Mouse (Mus musculus): ENCODE results near the gene Bub3. TPM values are rescaled to one million over a fixed set of nuclear protein-coding genes. Genes with fewer than 3 reads are reported as not detected.

The Bub3 gene
- total and polyA plus RNA-seq, 2 experiments from 2014 or later = 67.6 to 89.9 TPM

- Histone ChIP-seq H3K4me1 (ENCODE audit: control insufficient read depth, insufficient read depth) (peaks cover 4% of the 10 kb centered on the region; the same call in 1 of the 2 replicates), H3K9ac (replicated peaks; ENCODE audit: low read depth, low read length) (no peak overlapping the region)
- 0 out of 2 replicates have a peak, but pooled peaks have one; percentile 14 for ATAC-seq (ENCODE audit: insufficient read depth, low read depth)
Measured at GRCm38 (mm10) chr7:131553771-131554175, 6.2 kb upstream of the Bub3 start.

GRCm38 (mm10) chr7:131554341-131555180, 5.5 kb upstream of the Bub3 start:
- Histone ChIP-seq H3K9ac (replicated peaks; ENCODE audit: low read depth, low read length) (no peak overlapping the region), H3K4me3 (ENCODE audit: low read depth, low read length) (peak overlapping the region; percentile 37), H3K27ac (ENCODE audit: low read depth) (no peak overlapping the region), H3K36me3 (replicated peaks; ENCODE audit: control insufficient read depth, insufficient read depth, low read length) (no peaks in the 10 kb centered on the region), H3K9me3 (replicated peaks; ENCODE audit: control insufficient read depth, low read length) (no peaks in the 10 kb centered on the region), H3K4me2 (ENCODE audit: low read depth, low read length) (peak overlapping the region; percentile 58), H3K4me1 (ENCODE audit: control insufficient read depth, insufficient read depth) (peaks cover 4% of the 10 kb centered on the region; the same call in 1 of the 2 replicates), H3K27me3 (ENCODE audit: control insufficient read depth, insufficient read depth, low read length) (peaks cover 93% of the 10 kb centered on the region)
- TF ChIP-seq EP300 (IDR thresholded peaks at IDR 0.05; ENCODE audit: low read depth) (no peak), CTCF (IDR thresholded peaks at IDR 0.05; ENCODE audit: low read depth) (no peak)
- DNase-seq (ENCODE audit: low spot score) (no peak), ATAC-seq (ENCODE audit: insufficient read depth, low read depth) (peak; percentile 34)
- under 1% methylated on average over 45 of the region's 45 CpGs for WGBS

More at GRCm38 (mm10) chr7:131553771-131554175, 6.2 kb upstream of the Bub3 start:
- DNase-seq (ENCODE audit: low spot score) = no peak
- Histone ChIP-seq H3K4me2 (ENCODE audit: low read depth, low read length) (peak overlapping the region; percentile 58), H3K36me3 (replicated peaks; ENCODE audit: control insufficient read depth, insufficient read depth, low read length) (no peaks in the 10 kb centered on the region), H3K27ac (ENCODE audit: low read depth) (no peak overlapping the region), H3K4me3 (ENCODE audit: low read depth, low read length) (peak overlapping the region; percentile 37), H3K9me3 (replicated peaks; ENCODE audit: control insufficient read depth, low read length) (no peaks in the 10 kb centered on the region), H3K27me3 (ENCODE audit: control insufficient read depth, insufficient read depth, low read length) (peaks cover 96% of the 10 kb centered on the region)
- no peak for TF ChIP-seq CTCF (IDR thresholded peaks at IDR 0.05; ENCODE audit: low read depth)
- TF ChIP-seq EP300 (IDR thresholded peaks at IDR 0.05; ENCODE audit: low read depth) = no peak
- under 1% methylated on average over 37 of the region's 39 CpGs for WGBS

GRCm38 (mm10) chr7:131555301-131556081, 4.5 kb upstream of the Bub3 start:
- peak overlapping the region; percentile 38 for H3K4me2 ChIP-seq (ENCODE audit: low read depth, low read length)
- H3K27me3 ChIP-seq (ENCODE audit: control insufficient read depth, insufficient read depth, low read length) = peaks cover 84% of the 10 kb centered on the region
- no peak for DNase-seq (ENCODE audit: low spot score)
- ATAC-seq (ENCODE audit: insufficient read depth, low read depth) = no peak
- no peaks in the 10 kb centered on the region for H3K36me3 ChIP-seq (replicated peaks; ENCODE audit: control insufficient read depth, insufficient read depth, low read length)
- peak overlapping the region; percentile 24 for H3K4me3 ChIP-seq (ENCODE audit: low read depth, low read length)
- 1% methylated on average over 68 of the region's 68 CpGs for WGBS
- H3K27ac ChIP-seq (ENCODE audit: low read depth) = no peak overlapping the region
- H3K9ac ChIP-seq (replicated peaks; ENCODE audit: low read depth, low read length) = no peak overlapping the region
- peaks cover 4% of the 10 kb centered on the region; the same call in 1 of the 2 replicates for H3K4me1 ChIP-seq (ENCODE audit: control insufficient read depth, insufficient read depth)
- TF ChIP-seq CTCF (IDR thresholded peaks at IDR 0.05; ENCODE audit: low read depth) (no peak), EP300 (IDR thresholded peaks at IDR 0.05; ENCODE audit: low read depth) (no peak)
- H3K9me3 ChIP-seq (replicated peaks; ENCODE audit: control insufficient read depth, low read length) = no peaks in the 10 kb centered on the region

- TF ChIP-seq CTCF (IDR thresholded peaks at IDR 0.05; ENCODE audit: low read depth) (no peak), EP300 (IDR thresholded peaks at IDR 0.05; ENCODE audit: low read depth) (no peak)
- no peak for DNase-seq (ENCODE audit: low spot score)
- Histone ChIP-seq H3K27ac (ENCODE audit: low read depth) (no peak overlapping the region), H3K36me3 (replicated peaks; ENCODE audit: control insufficient read depth, insufficient read depth, low read length) (no peaks in the 10 kb centered on the region), H3K27me3 (ENCODE audit: control insufficient read depth, insufficient read depth, low read length) (peaks cover 78% of the 10 kb centered on the region), H3K4me1 (ENCODE audit: control insufficient read depth, insufficient read depth) (peaks cover 9% of the 10 kb centered on the region), H3K9ac (replicated peaks; ENCODE audit: low read depth, low read length) (no peak overlapping the region), H3K9me3 (replicated peaks; ENCODE audit: control insufficient read depth, low read length) (no peaks in the 10 kb centered on the region), H3K4me3 (ENCODE audit: low read depth, low read length) (peak overlapping the region; percentile 24; the same call in 1 of the 2 replicates), H3K4me2 (ENCODE audit: low read depth, low read length) (no peak overlapping the region; the same call in 1 of the 2 replicates)
- no peak for ATAC-seq (ENCODE audit: insufficient read depth, low read depth)
- 3% methylated on average over 9 of the region's 9 CpGs for WGBS
Measured at GRCm38 (mm10) chr7:131556116-131556515, 3.9 kb upstream of the Bub3 start.

- Histone ChIP-seq H3K36me3 (replicated peaks; ENCODE audit: control insufficient read depth, insufficient read depth, low read length) (no peaks in the 10 kb centered on the region; the same call in 1 of the 2 replicates), H3K4me1 (ENCODE audit: control insufficient read depth, insufficient read depth) (peaks cover 13% of the 10 kb centered on the region), H3K9ac (replicated peaks; ENCODE audit: low read depth, low read length) (no peak overlapping the region), H3K4me3 (ENCODE audit: low read depth, low read length) (peak overlapping the region; percentile 6; the same call in 1 of the 2 replicates), H3K27me3 (ENCODE audit: control insufficient read depth, insufficient read depth, low read length) (peaks cover 72% of the 10 kb centered on the region), H3K4me2 (ENCODE audit: low read depth, low read length) (no peak overlapping the region), H3K27ac (ENCODE audit: low read depth) (no peak overlapping the region), H3K9me3 (replicated peaks; ENCODE audit: control insufficient read depth, low read length) (no peaks in the 10 kb centered on the region)
- no peak for TF ChIP-seq CTCF (IDR thresholded peaks at IDR 0.05; ENCODE audit: low read depth)
- TF ChIP-seq EP300 (IDR thresholded peaks at IDR 0.05; ENCODE audit: low read depth) = no peak
- DNase-seq (ENCODE audit: low spot score) = no peak
- 1% methylated on average over 37 of the region's 37 CpGs for WGBS
- no peak for ATAC-seq (ENCODE audit: insufficient read depth, low read depth)
Measured at GRCm38 (mm10) chr7:131556541-131557271, 3.3 kb upstream of the Bub3 start.

All from heart, postnatal 0 days (tissue).